Comparison of ENCODE assay signal across 15 mouse cellular contexts in the genomic region with DNA sequence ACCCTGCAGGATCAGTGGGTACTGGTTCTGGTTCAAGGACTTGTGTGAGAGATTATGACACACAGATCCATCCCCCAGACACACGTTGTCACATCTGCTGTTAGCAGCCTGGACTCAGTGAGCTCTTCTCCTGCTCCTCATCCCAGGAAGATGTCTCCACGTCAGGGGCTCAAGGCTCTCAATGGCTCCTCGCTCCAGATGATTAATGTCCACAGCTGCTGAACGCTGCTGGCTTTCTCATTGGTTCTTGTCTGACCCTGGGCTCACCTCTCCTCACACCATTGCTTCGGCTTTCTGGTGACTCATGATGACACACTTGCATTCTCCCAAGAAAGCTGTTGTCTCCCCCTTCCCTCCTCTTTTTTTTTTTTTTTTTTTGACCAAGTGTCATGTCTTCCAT.
DNase-seq lines count a peak whose midpoint lies in the region; ATAC-seq and TF ChIP-seq lines count a peak whose summit lies in the region.
"Had no signal": no experiment of that assay in that cellular context is flagged by ENCODE, and none has a peak within 500 bp of the region (broad histone marks: within the 10 kb centered on the region; RNA-seq: fewer than 3 reads in every experiment).

No protein-coding gene starts in this region.

- H3K79me2 ChIP-seq in C2C12 (ENCODE audit: control insufficient read depth, insufficient read depth): no peaks in the 10 kb centered on the region

- TF ChIP-seq CTCF in C2C12 (IDR thresholded peaks at IDR 0.05; ENCODE audit: control insufficient read depth, insufficient read depth, insufficient read length): no peak

- H3K4me1 ChIP-seq in kidney, embryonic 14.5 days (ENCODE audit: control insufficient read depth, insufficient read depth, low read length): peaks cover 23% of the 10 kb centered on the region
- H3K4me1 ChIP-seq in forebrain, embryonic 12.5 days: peaks cover 5% of the 10 kb centered on the region; the same call in 1 of the 2 replicates

- no peaks in the 10 kb centered on the region for H3K79me3 ChIP-seq in C2C12 (ENCODE audit: low read depth)

- no peak for DNase-seq in kidney, postnatal 36 days
- peak; percentile 92 for DNase-seq in 3T3-L1 (ENCODE audit: low read depth, low spot score)
- DNase-seq in embryo, embryonic 11 days: peak; percentile 62
- DNase-seq in thymus, postnatal 0 days (ENCODE audit: low spot score): no peak
- DNase-seq: cerebellum, adult 8-10 months; heart, postnatal 4 days; liver, postnatal 0 days; thymus, postnatal 14 days had no signal

- peak; percentile 34; the same call in 1 of the 2 replicates for ATAC-seq in kidney, embryonic 14.5 days (ENCODE audit: low FRiP score, low TSS enrichment)
- ATAC-seq in forebrain, embryonic 12.5 days (ENCODE audit: low FRiP score): no peak
- ATAC-seq: intestine, embryonic 15.5 days had no signal

- peak overlapping the region; percentile 2 for H3ac ChIP-seq in C2C12 (ENCODE audit: control insufficient read depth, insufficient read length, low read depth)

- H3K36me3 ChIP-seq in kidney, embryonic 14.5 days (ENCODE audit: control insufficient read depth, insufficient read depth, low read length): no peaks in the 10 kb centered on the region
- no peaks in the 10 kb centered on the region for H3K36me3 ChIP-seq in C2C12 (ENCODE audit: control insufficient read depth, insufficient read depth)
- no peaks in the 10 kb centered on the region for H3K36me3 ChIP-seq in forebrain, embryonic 12.5 days (replicated peaks)
- H3K36me3 ChIP-seq: embryonic facial prominence, embryonic 10.5 days; intestine, embryonic 15.5 days; limb, embryonic 13.5 days had no signal

- no peak overlapping the region for H3K4me2 ChIP-seq in kidney, embryonic 14.5 days (replicated peaks; ENCODE audit: low read depth, low read length)
- H3K4me2 ChIP-seq in forebrain, embryonic 12.5 days: no peak overlapping the region
- H3K4me2 ChIP-seq: intestine, embryonic 15.5 days; limb, embryonic 13.5 days had no signal

- no peak overlapping the region for H3K4me3 ChIP-seq in kidney, embryonic 14.5 days (ENCODE audit: low read length)
- H3K4me3 ChIP-seq in C2C12 (ENCODE audit: insufficient read depth, poor library complexity, severe bottlenecking): no peak overlapping the region
- H3K4me3 ChIP-seq in forebrain, embryonic 12.5 days (replicated peaks): no peak overlapping the region
- H3K4me3 ChIP-seq: embryonic facial prominence, embryonic 10.5 days; intestine, embryonic 15.5 days; left cerebral cortex, adult 2 months; limb, embryonic 13.5 days had no signal

- 14% methylated on average over 5 of the region's 5 CpGs for WGBS in kidney, embryonic 14.5 days
- WGBS in forebrain, embryonic 12.5 days: 77% methylated on average over 5 of the region's 5 CpGs

- H3K27ac ChIP-seq in kidney, embryonic 14.5 days (ENCODE audit: low read depth, low read length): peak overlapping the region; percentile 30; the same call in 1 of the 2 replicates
- no peak overlapping the region for H3K27ac ChIP-seq in forebrain, embryonic 12.5 days
- H3K27ac ChIP-seq: intestine, embryonic 15.5 days; left cerebral cortex, adult 2 months; limb, embryonic 13.5 days had no signal

- no peaks in the 10 kb centered on the region for H3K27me3 ChIP-seq in kidney, embryonic 14.5 days (ENCODE audit: control insufficient read depth, insufficient read depth, low read length)
- H3K27me3 ChIP-seq in C2C12 (ENCODE audit: control insufficient read depth, insufficient read depth, insufficient read length): no peaks in the 10 kb centered on the region
- H3K27me3 ChIP-seq in forebrain, embryonic 12.5 days: no peaks in the 10 kb centered on the region
- H3K27me3 ChIP-seq: intestine, embryonic 15.5 days; limb, embryonic 13.5 days had no signal

- no peak overlapping the region for H3K9ac ChIP-seq in kidney, embryonic 14.5 days (ENCODE audit: low read depth, low read length)
- H3K9ac ChIP-seq in forebrain, embryonic 12.5 days: no peak overlapping the region
- H3K9ac ChIP-seq: intestine, embryonic 15.5 days; limb, embryonic 13.5 days; liver, postnatal 0 days had no signal

- no peaks in the 10 kb centered on the region for H3K9me3 ChIP-seq in kidney, embryonic 14.5 days (ENCODE audit: control insufficient read depth, low read length)
- H3K9me3 ChIP-seq in forebrain, embryonic 12.5 days: no peaks in the 10 kb centered on the region
- H3K9me3 ChIP-seq: embryonic facial prominence, embryonic 10.5 days; intestine, embryonic 15.5 days; limb, embryonic 13.5 days had no signal

TF ChIP-seq in C2C12, 6 proteins besides CTCF, POLR2A, EP300 and RAD21:
- TF ChIP-seq FOSL1 (IDR thresholded peaks at IDR 0.05; ENCODE audit: insufficient read depth, low read length, poor library complexity, severe bottlenecking) (peak; percentile 69), MAX (IDR thresholded peaks at IDR 0.05) (peak; percentile 74), MYOD1 (IDR thresholded peaks at IDR 0.05; ENCODE audit: control insufficient read depth, insufficient read length, low read depth) (peak; percentile 99), MYOG (IDR thresholded peaks at IDR 0.05; ENCODE audit: control insufficient read depth, extremely low read depth, insufficient read length) (no peak)

Comparison
In these comparisons a context has a peak if more than half of its experiments do, and no peak if none do; other contexts are left out.
1. DNase-seq: peak in 3T3-L1 (single experiment) and embryo, embryonic 11 days (single experiment); none in kidney, postnatal 36 days (0 of 2) and thymus, postnatal 0 days (single experiment).